Mouse (Mus musculus): Measurements from ENCODE around the gene Pik3cb. TPM values are rescaled to one million over a fixed set of nuclear protein-coding genes. Genes with fewer than 3 reads are reported as not detected.
A peak's percentile ranks its signal among the peaks of the same experiment; 100 is the strongest.

The Pik3cb gene
- polyA plus RNA-seq, 1 experiment from 2014 or later: 2.5 TPM

GRCm38 (mm10) chr9:99141618-99142017 lies 1.2 kb upstream of the Pik3cb start:
- ATAC-seq (replicated peaks; ENCODE audit: insufficient number of reproducible peaks, low FRiP score, low TSS enrichment): no peak
- no peaks in the 10 kb centered on the region for H3K9me3 ChIP-seq (replicated peaks; ENCODE audit: control insufficient read depth, low read length)
- H3K27ac ChIP-seq (ENCODE audit: low read depth, low read length): peak overlapping the region; percentile 12; the same call in 1 of the 2 replicates
- H3K27me3 ChIP-seq (ENCODE audit: control insufficient read depth, insufficient read depth, low read length): no peaks in the 10 kb centered on the region
- 21% methylated on average over 8 of the region's 8 CpGs for WGBS (ENCODE audit: insufficient replicate concordance)
- no peak overlapping the region for H3K4me3 ChIP-seq (ENCODE audit: low read depth, low read length)
- no peak overlapping the region for H3K9ac ChIP-seq (ENCODE audit: low read depth, low read length)
- H3K4me2 ChIP-seq: peak overlapping the region; percentile 64
- peaks cover 14% of the 10 kb centered on the region; the same call in 1 of the 2 replicates for H3K4me1 ChIP-seq (ENCODE audit: control insufficient read depth, insufficient read depth, low read length)
- H3K36me3 ChIP-seq (ENCODE audit: control insufficient read depth, insufficient read depth, low read length): no peaks in the 10 kb centered on the region

GRCm38 (mm10) chr9:99141171-99141570 lies 750 bp upstream of the Pik3cb start:
- Histone ChIP-seq H3K27me3 (ENCODE audit: control insufficient read depth, insufficient read depth, low read length) (no peaks in the 10 kb centered on the region), H3K4me2 (peak overlapping the region; percentile 64), H3K4me3 (ENCODE audit: low read depth, low read length) (peak overlapping the region; percentile 84; the same call in 1 of the 2 replicates), H3K27ac (ENCODE audit: low read depth, low read length) (peak overlapping the region; percentile 12; the same call in 1 of the 2 replicates), H3K36me3 (ENCODE audit: control insufficient read depth, insufficient read depth, low read length) (no peaks in the 10 kb centered on the region), H3K4me1 (ENCODE audit: control insufficient read depth, insufficient read depth, low read length) (peaks cover 14% of the 10 kb centered on the region; the same call in 1 of the 2 replicates), H3K9me3 (replicated peaks; ENCODE audit: control insufficient read depth, low read length) (no peaks in the 10 kb centered on the region), H3K9ac (ENCODE audit: low read depth, low read length) (0 out of 2 replicates have a peak overlapping the region, but pooled peaks have one; percentile 34)
- ATAC-seq (replicated peaks; ENCODE audit: insufficient number of reproducible peaks, low FRiP score, low TSS enrichment): no peak
- 34% methylated on average over 3 of the region's 3 CpGs for WGBS (ENCODE audit: insufficient replicate concordance)

- no peaks in the 10 kb centered on the region for H3K27me3 ChIP-seq (ENCODE audit: control insufficient read depth, insufficient read depth, low read length)
- H3K9me3 ChIP-seq (replicated peaks; ENCODE audit: control insufficient read depth, low read length): no peaks in the 10 kb centered on the region
- H3K4me3 ChIP-seq (ENCODE audit: low read depth, low read length): peak overlapping the region; percentile 84
- H3K4me2 ChIP-seq: peak overlapping the region; percentile 64
- H3K4me1 ChIP-seq (ENCODE audit: control insufficient read depth, insufficient read depth, low read length): peaks cover 11% of the 10 kb centered on the region; the same call in 1 of the 2 replicates
- peak overlapping the region; percentile 81 for H3K9ac ChIP-seq (ENCODE audit: low read depth, low read length)
- ATAC-seq (replicated peaks; ENCODE audit: insufficient number of reproducible peaks, low FRiP score, low TSS enrichment): peak; percentile 84
- WGBS (ENCODE audit: insufficient replicate concordance): under 1% methylated on average over 69 of the region's 77 CpGs
- no peaks in the 10 kb centered on the region for H3K36me3 ChIP-seq (ENCODE audit: control insufficient read depth, insufficient read depth, low read length)
- peak overlapping the region; percentile 60 for H3K27ac ChIP-seq (ENCODE audit: low read depth, low read length)
Measured at GRCm38 (mm10) chr9:99139194-99140023, 1.0 kb downstream of the Pik3cb start.

- Histone ChIP-seq H3K27ac (ENCODE audit: low read depth, low read length) (no peak overlapping the region), H3K4me2 (no peak overlapping the region), H3K9me3 (replicated peaks; ENCODE audit: control insufficient read depth, low read length) (no peaks in the 10 kb centered on the region), H3K27me3 (ENCODE audit: control insufficient read depth, insufficient read depth, low read length) (no peaks in the 10 kb centered on the region), H3K36me3 (ENCODE audit: control insufficient read depth, insufficient read depth, low read length) (no peaks in the 10 kb centered on the region), H3K4me3 (ENCODE audit: low read depth, low read length) (no peak overlapping the region), H3K9ac (ENCODE audit: low read depth, low read length) (no peak overlapping the region), H3K4me1 (ENCODE audit: control insufficient read depth, insufficient read depth, low read length) (peaks cover 11% of the 10 kb centered on the region; the same call in 1 of the 2 replicates)
- ATAC-seq (replicated peaks; ENCODE audit: insufficient number of reproducible peaks, low FRiP score, low TSS enrichment): no peak
- 80% methylated on average over 5 of the region's 5 CpGs for WGBS (ENCODE audit: insufficient replicate concordance)
Measured at GRCm38 (mm10) chr9:99137301-99137700, 3.1 kb downstream of the Pik3cb start.

- ATAC-seq (replicated peaks; ENCODE audit: insufficient number of reproducible peaks, low FRiP score, low TSS enrichment): no peak
- no peak overlapping the region for H3K27ac ChIP-seq (ENCODE audit: low read depth, low read length)
- no peak overlapping the region for H3K4me2 ChIP-seq
- WGBS (ENCODE audit: insufficient replicate concordance): 43% methylated on average over 3 of the region's 3 CpGs
- H3K4me3 ChIP-seq (ENCODE audit: low read depth, low read length): no peak overlapping the region
- no peak overlapping the region for H3K9ac ChIP-seq (ENCODE audit: low read depth, low read length)
- H3K4me1 ChIP-seq (ENCODE audit: control insufficient read depth, insufficient read depth, low read length): 0 out of 2 replicates have a peak, but pooled peaks cover 5% of the 10 kb centered on the region
- H3K9me3 ChIP-seq (replicated peaks; ENCODE audit: control insufficient read depth, low read length): no peaks in the 10 kb centered on the region
- no peaks in the 10 kb centered on the region for H3K27me3 ChIP-seq (ENCODE audit: control insufficient read depth, insufficient read depth, low read length)
- no peaks in the 10 kb centered on the region for H3K36me3 ChIP-seq (ENCODE audit: control insufficient read depth, insufficient read depth, low read length)
Measured at GRCm38 (mm10) chr9:99131951-99132470, 8.4 kb downstream of the Pik3cb start.

- WGBS (ENCODE audit: insufficient replicate concordance): 73% methylated on average over 4 of the region's 4 CpGs
Measured at GRCm38 (mm10) chr9:99131119-99131518, 9.3 kb downstream of the Pik3cb start.

GRCm38 (mm10) chr9:99127578-99127977 lies 12.8 kb downstream of the Pik3cb start:
- Histone ChIP-seq H3K27ac (ENCODE audit: low read depth, low read length) (no peak overlapping the region), H3K27me3 (ENCODE audit: control insufficient read depth, insufficient read depth, low read length) (no peaks in the 10 kb centered on the region), H3K9me3 (replicated peaks; ENCODE audit: control insufficient read depth, low read length) (no peaks in the 10 kb centered on the region), H3K4me3 (ENCODE audit: low read depth, low read length) (no peak overlapping the region), H3K4me2 (no peak overlapping the region), H3K4me1 (ENCODE audit: control insufficient read depth, insufficient read depth, low read length) (0 out of 2 replicates have a peak, but pooled peaks cover 5% of the 10 kb centered on the region), H3K9ac (ENCODE audit: low read depth, low read length) (no peak overlapping the region), H3K36me3 (ENCODE audit: control insufficient read depth, insufficient read depth, low read length) (no peaks in the 10 kb centered on the region)
- no peak for ATAC-seq (replicated peaks; ENCODE audit: insufficient number of reproducible peaks, low FRiP score, low TSS enrichment)
- 66% methylated on average over 7 of the region's 7 CpGs for WGBS (ENCODE audit: insufficient replicate concordance)

More at GRCm38 (mm10) chr9:99131119-99131518, 9.3 kb downstream of the Pik3cb start:
- H3K4me2 ChIP-seq: no peak overlapping the region
- H3K4me1 ChIP-seq (ENCODE audit: control insufficient read depth, insufficient read depth, low read length): 0 out of 2 replicates have a peak, but pooled peaks cover 5% of the 10 kb centered on the region
- no peak overlapping the region for H3K4me3 ChIP-seq (ENCODE audit: low read depth, low read length)
- no peak overlapping the region for H3K27ac ChIP-seq (ENCODE audit: low read depth, low read length)
- no peaks in the 10 kb centered on the region for H3K36me3 ChIP-seq (ENCODE audit: control insufficient read depth, insufficient read depth, low read length)
- no peak overlapping the region for H3K9ac ChIP-seq (ENCODE audit: low read depth, low read length)
- no peak for ATAC-seq (replicated peaks; ENCODE audit: insufficient number of reproducible peaks, low FRiP score, low TSS enrichment)
- no peaks in the 10 kb centered on the region for H3K9me3 ChIP-seq (replicated peaks; ENCODE audit: control insufficient read depth, low read length)
- no peaks in the 10 kb centered on the region for H3K27me3 ChIP-seq (ENCODE audit: control insufficient read depth, insufficient read depth, low read length)

GRCm38 (mm10) chr9:99122749-99123148 lies 17.7 kb downstream of the Pik3cb start:
- H3K4me2 ChIP-seq: no peak overlapping the region
- H3K36me3 ChIP-seq (ENCODE audit: control insufficient read depth, insufficient read depth, low read length): no peaks in the 10 kb centered on the region
- 58% methylated on average over 4 of the region's 4 CpGs for WGBS (ENCODE audit: insufficient replicate concordance)
- H3K4me1 ChIP-seq (ENCODE audit: control insufficient read depth, insufficient read depth, low read length): no peaks in the 10 kb centered on the region
- no peak overlapping the region for H3K9ac ChIP-seq (ENCODE audit: low read depth, low read length)
- ATAC-seq (replicated peaks; ENCODE audit: insufficient number of reproducible peaks, low FRiP score, low TSS enrichment): no peak
- H3K4me3 ChIP-seq (ENCODE audit: low read depth, low read length): no peak overlapping the region
- no peaks in the 10 kb centered on the region for H3K9me3 ChIP-seq (replicated peaks; ENCODE audit: control insufficient read depth, low read length)
- H3K27me3 ChIP-seq (ENCODE audit: control insufficient read depth, insufficient read depth, low read length): no peaks in the 10 kb centered on the region
- no peak overlapping the region for H3K27ac ChIP-seq (ENCODE audit: low read depth, low read length)
